Mouse (Mus musculus) A20 (cell line): Measurements from ENCODE around the gene Ampd3.
A peak's percentile ranks its signal among the peaks of the same experiment; 100 is the strongest.

Experiments
- DNase-seq: peaks from one replicate; pipeline ENCODE4 v3.0.0-alpha.2; 2011; ENCODE audit warnings: low read depth, low spot score

Ampd3 gene

GRCm38 (mm10) chr7:110797722-110798409, 29.9 kb downstream of the Ampd3 start:
- DNase-seq: no peak

- peak; percentile 77 for DNase-seq
Observed at GRCm38 (mm10) chr7:110801028-110801427, 33.0 kb downstream of the Ampd3 start.

- no peak for DNase-seq
Observed at GRCm38 (mm10) chr7:110803131-110803530, 35.1 kb downstream of the Ampd3 start.

- DNase-seq: no peak
Observed at GRCm38 (mm10) chr7:110804266-110804665, 36.3 kb downstream of the Ampd3 start.

- DNase-seq: no peak
Observed at GRCm38 (mm10) chr7:110807460-110808030, 39.5 kb downstream of the Ampd3 start.

- no peak for DNase-seq
Observed at GRCm38 (mm10) chr7:110808962-110809361, 41.0 kb downstream of the Ampd3 start.

- DNase-seq: no peak
Observed at GRCm38 (mm10) chr7:110809585-110810557, 41.9 kb downstream of the Ampd3 start.

GRCm38 (mm10) chr7:110810995-110811394, 43.0 kb downstream of the Ampd3 start:
- DNase-seq: no peak

GRCm38 (mm10) chr7:110811529-110811928, 43.5 kb downstream of the Ampd3 start:
- DNase-seq: no peak

GRCm38 (mm10) chr7:110813983-110814382, 46.0 kb downstream of the Ampd3 start:
- DNase-seq: no peak

- peak; percentile 60 for DNase-seq
Observed at GRCm38 (mm10) chr7:110816037-110816436, 48.0 kb downstream of the Ampd3 start.

GRCm38 (mm10) chr7:110818206-110818605, 50.2 kb downstream of the Ampd3 start:
- no peak for DNase-seq

- no peak for DNase-seq
Observed at GRCm38 (mm10) chr7:110818787-110819350, 50.9 kb downstream of the Ampd3 start.

- no peak for DNase-seq
Observed at GRCm38 (mm10) chr7:110821068-110821467, 53.1 kb downstream of the Ampd3 start.

GRCm38 (mm10) chr7:110821653-110822052, 53.6 kb downstream of the Ampd3 start:
- DNase-seq: no peak

GRCm38 (mm10) chr7:110822055-110822454, 54.0 kb downstream of the Ampd3 start:
- DNase-seq: no peak

- DNase-seq: no peak
Observed at GRCm38 (mm10) chr7:110823076-110823475, 55.1 kb downstream of the Ampd3 start.

GRCm38 (mm10) chr7:110823593-110823992, 55.6 kb downstream of the Ampd3 start:
- DNase-seq: no peak

GRCm38 (mm10) chr7:110823995-110824953, 56.3 kb downstream of the Ampd3 start:
- DNase-seq: no peak

- DNase-seq: no peak
Observed at GRCm38 (mm10) chr7:110833024-110833423, 65.0 kb downstream of the Ampd3 start.

GRCm38 (mm10) chr7:110834018-110834417, 66.0 kb downstream of the Ampd3 start:
- no peak for DNase-seq
